Mouse (Mus musculus): Measurements from ENCODE around the gene Gpsm1.

Gene Gpsm1

GRCm38 (mm10) chr2:26313394-26313793 is 1.9 kb upstream of the Gpsm1 start:
- no peak for DNase-seq

- no peak for DNase-seq
Observed at GRCm38 (mm10) chr2:26314281-26315071, 839 bp upstream of the Gpsm1 start.

GRCm38 (mm10) chr2:26315925-26316311 is 603 bp downstream of the Gpsm1 start:
- no peak for DNase-seq

GRCm38 (mm10) chr2:26316576-26317246 is 1.4 kb downstream of the Gpsm1 start:
- DNase-seq = no peak

DNA sequence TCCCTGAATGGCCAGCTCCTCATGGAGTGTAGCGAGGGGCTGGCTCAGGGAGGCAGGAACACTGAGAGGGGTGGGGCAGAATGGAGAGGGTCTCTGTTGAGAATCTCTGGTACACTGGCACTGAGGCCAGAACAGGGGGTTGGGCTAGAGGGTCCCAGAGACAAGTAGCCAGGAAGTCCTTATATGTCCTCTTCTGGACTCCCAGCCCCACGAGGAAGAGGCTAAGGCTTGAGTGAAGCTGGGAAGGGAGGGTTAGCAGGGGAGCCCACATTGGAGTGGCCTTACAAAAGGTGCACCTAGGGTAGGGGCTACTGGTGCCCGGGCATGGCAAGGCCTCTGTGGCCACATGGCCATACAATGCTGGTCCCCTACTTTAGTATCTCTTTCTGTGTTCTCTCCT is 2.1 kb downstream of the Gpsm1 start:
- no peak for DNase-seq

DNA sequence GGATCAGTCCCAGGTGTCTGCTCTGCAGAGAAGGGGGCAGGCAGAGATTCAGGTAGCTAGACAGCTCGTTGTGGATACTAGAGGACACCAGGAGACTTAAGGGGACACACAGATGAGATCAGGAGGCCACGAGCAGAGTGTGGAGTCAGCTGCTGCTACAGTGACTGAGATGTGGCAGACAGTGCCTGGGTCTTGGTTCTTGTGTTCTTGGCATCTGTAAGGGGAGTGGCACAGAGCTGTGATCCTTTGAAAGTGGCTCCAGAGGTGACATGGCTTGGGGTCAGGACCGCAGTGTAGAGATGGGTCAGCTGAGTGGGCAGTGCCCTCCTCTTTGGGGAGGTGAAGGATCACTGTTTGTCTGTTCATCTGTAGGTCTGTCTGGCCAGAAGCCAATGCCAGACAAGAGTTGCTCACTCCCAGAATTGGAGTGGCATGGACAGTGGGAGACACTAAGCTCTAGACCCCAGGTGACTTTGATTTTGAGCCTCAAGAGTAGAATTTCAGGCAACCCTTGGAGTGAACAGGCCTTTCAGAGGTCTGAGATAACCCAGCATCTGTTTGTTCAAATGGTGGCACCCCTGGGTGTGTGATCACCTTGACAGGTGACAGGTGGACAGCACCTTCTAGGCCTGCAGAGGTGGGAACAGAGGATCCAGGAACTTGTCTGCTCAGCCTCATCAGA is 2.8 kb downstream of the Gpsm1 start:
- DNase-seq = no peak

GRCm38 (mm10) chr2:26319109-26319508 is 3.8 kb downstream of the Gpsm1 start:
- DNase-seq = no peak

DNA sequence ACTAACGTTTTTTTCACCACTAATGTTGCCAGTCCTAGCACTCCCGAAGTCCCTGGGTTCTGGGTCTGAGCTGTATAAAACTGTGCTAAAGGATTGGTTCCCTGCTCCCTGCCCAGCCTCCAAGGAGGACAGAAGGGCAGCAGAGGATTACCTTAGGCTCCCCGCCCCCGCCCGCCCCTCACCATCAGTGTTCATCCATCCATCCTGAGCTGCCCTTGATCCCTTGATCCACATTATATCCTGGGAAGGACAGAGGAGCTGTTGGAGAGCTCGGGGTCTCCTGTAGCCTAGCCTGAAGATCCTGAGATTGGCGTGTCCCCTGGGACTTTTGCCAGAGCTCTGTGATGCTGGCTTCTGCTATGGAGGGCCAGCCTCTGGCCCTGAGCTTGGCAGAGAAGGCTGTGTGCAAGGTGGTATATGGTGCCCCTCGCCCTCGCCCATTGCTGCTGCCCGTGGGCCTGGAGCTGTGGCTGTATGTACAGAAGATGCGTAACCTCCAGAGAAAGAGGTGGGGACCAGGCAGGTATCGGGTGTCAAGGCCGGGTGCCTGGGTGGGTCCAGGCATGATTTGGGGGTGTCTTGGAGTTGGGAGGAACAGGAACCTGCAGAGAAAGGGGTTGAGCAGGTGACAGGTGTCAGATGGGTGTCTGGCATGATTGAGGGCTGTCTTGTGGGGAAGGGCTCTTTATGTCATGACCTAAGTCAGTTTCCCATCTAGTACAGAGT is 4.4 kb downstream of the Gpsm1 start:
- DNase-seq = no peak

DNA sequence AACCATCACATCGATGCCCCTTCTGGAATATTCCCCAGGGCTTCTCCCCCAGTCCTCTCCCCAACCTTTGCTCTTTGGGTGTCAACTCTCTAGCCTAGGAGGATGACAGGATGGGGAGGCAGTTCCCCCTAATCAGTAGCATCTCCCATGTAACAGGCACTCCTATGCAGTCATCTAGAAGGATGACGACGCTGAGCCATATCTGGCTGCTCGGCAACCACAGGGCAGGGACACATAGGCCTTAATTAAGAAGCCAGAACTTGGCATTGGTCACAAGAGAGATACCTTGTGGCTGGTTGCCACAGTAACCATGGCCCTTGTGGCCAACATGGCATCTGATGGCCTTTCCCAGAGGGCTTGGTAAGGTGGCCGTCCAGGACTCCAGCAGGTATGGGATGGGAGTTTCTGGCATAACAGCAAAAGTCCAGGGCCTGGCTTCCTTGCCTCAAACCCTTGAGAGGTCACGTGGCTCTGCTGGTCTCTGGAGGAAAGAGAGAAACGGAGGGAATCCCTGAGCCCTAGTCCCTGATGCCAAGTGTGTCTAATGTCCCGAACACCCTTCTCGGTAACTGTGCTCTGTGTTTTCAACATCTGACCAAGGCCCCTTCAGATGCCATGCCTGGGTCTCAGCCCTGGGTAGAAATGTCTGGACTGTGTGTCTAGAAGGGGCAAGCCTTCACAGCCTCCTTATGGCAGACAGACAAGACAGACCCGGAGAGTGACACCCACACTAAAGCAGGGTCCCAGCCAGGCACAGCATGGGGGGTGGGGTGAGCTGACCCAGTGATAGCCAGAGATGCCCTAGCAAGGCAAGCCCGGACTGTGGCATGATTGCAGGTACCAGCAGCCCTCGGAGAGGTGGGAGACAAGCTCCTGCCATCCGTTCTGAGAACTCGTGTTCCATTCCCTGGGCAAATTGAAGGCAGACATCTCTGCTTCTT is 5.2 kb downstream of the Gpsm1 start:
- no peak for DNase-seq

DNA sequence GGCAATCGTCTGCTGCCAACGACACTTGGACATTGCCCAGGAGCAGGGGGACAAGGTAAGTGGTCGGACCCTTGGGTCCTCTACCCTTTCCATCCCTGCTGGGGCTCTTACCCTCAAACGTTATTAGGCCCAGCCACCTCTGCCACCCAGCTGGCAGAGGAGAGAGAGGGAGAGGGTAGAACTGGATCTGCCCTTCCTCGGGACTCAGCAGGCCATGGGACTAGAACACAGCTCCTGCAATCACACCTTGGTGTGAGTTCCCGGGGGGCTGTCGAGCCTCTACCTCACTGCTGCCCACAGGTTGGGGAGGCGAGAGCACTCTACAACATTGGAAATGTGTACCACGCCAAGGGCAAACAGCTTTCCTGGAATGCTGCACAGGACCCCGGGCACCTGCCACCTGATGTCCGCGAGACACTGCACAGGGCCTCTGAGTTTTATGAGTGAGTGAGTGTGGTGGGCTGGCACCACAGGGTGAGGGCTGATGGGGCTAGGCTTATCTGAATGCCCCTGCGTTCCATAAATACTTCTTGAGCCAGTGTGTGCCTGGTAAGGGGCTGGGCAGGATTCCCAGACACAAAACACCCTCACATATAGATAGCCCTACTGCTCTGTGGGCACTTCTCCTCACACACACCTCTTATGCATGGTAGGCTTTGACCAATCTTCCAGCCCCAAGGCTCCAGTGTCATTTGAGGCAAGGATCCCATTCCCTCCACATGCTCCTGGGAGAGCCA is 8.4 kb downstream of the Gpsm1 start:
- DNase-seq = no peak

- DNase-seq = peak; percentile 71
Observed at GRCm38 (mm10) chr2:26324917-26325316, 9.6 kb downstream of the Gpsm1 start.

- DNase-seq = peak; percentile 82
Observed at GRCm38 (mm10) chr2:26325386-26326181, 10.3 kb downstream of the Gpsm1 start.

GRCm38 (mm10) chr2:26327852-26328251 is 12.5 kb downstream of the Gpsm1 start:
- DNase-seq = no peak

- DNase-seq = no peak
Observed at GRCm38 (mm10) chr2:26329402-26329801, 14.1 kb downstream of the Gpsm1 start.

GRCm38 (mm10) chr2:26330056-26330468 is 14.7 kb downstream of the Gpsm1 start:
- no peak for DNase-seq

GRCm38 (mm10) chr2:26330702-26331101 is 15.4 kb downstream of the Gpsm1 start:
- DNase-seq = no peak

DNA sequence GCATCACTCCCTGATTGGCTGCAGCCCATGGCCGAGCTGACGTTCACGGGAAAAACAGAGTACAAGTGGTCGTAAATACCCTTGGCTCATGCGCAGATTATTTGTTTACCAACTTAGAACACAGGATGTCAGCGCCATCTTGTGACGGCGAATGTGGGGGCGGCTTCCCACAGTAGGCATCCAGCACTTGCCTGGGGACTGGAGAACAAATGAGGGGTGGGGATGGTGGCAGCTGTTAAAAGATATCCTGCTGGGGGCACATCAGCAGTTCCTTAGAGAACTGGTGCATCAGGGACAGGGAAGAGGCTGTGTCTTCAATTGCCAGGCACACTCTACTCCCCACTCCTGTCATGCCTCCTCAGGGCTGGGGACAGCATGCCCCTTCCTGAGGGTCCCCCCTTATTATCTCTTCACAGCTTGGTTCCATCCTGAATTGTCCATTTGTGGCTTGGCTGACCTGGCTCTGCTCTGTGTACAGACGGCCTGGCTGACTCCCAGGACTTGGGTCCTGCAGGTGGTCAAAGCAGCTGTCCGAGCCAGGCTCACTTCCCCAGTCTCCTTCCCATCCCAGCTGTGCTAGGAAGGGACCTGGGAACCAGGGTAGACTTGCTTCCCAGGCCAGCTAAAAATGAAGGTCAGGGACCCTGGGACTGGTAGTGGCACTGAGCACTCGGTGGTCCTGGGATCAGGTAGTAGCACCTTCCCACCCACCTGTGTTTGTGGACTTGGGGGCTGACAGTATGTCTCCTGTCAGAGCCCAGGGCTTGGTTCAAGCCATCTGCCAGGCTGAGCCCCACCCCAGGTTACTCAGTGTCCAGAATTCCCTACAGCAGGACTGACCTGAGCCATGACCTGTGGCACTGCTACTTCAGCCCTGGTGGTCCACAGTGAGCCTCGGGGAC is 23.2 kb downstream of the Gpsm1 start:
- DNase-seq = no peak

- no peak for DNase-seq
Observed at GRCm38 (mm10) chr2:26339204-26339551, 23.9 kb downstream of the Gpsm1 start.

GRCm38 (mm10) chr2:26341510-26341981 is 26.2 kb downstream of the Gpsm1 start:
- no peak for DNase-seq

Data from thymus, postnatal 4 days (tissue).